Mouse (Mus musculus): ENCODE results near the gene Hoxc10.

Gene Hoxc10

GRCm38 (mm10) chr15:102992206-102992605 is 25.6 kb downstream of the Hoxc10 start:
- no peak for DNase-seq

- no peak for DNase-seq
Measured at GRCm38 (mm10) chr15:102992863-102993262, 26.3 kb downstream of the Hoxc10 start.

GRCm38 (mm10) chr15:102996548-102996947 is 30.0 kb downstream of the Hoxc10 start:
- no peak for DNase-seq

- DNase-seq = no peak
Measured at GRCm38 (mm10) chr15:102997431-102997830, 30.8 kb downstream of the Hoxc10 start.

DNA sequence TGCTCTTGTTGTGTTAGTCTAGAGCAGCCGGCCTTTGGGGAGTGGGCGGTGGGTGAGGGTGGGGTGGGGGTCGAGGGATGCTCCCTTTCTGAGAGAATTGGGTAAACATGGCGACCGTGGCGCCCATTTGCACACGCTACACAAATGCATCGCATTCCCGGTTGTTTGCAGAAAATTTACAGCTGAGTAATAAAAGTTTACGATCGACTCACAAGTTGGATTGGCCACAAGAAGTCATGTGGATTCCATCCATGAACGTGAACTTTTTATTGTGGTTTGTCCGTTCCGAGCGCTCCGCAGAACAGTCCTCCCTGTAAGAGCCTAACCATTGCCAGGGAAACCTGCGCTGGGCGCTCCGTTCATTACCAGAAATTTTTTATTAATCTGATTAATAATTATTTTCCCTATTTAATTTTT is 31.4 kb downstream of the Hoxc10 start, which contains the start of gene Hoxc6:
Gene Hoxc6 (plus strand): TSS at position 319 of the 417 bp plus-strand sequence.
- no peak for DNase-seq

DNA sequence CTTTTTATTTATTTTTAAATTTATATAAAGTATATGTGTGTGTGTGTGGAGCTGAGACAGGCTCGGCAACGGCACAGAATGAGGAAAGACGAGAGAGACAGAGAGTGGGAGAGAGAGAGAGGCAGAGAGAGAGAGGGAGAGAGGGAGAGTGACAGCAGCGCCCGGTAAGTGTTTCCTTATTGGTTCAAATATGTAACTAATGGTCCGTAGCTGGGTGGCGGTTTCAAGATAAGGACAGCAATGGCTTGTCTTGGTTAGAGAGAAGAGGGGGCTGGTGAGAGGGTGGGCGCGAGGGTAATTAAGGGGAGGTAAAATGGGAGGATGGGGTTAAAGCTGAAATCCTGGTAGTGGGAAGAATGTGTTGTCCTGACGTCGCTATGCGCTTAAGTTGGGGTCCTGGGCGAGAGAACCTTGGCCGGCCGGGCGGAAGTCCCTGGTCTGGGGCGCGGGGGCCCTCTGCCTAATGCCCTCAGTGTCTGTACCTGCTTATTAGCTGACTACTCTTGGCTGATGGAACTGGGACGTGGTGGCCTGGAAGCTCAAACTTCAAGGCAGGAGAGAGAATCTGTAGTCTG is 32.1 kb downstream of the Hoxc10 start:
- no peak for DNase-seq

GRCm38 (mm10) chr15:102999183-102999831 is 32.7 kb downstream of the Hoxc10 start:
- DNase-seq = peak; percentile 38

- DNase-seq = no peak
Measured at GRCm38 (mm10) chr15:102999955-103000354, 33.4 kb downstream of the Hoxc10 start.

GRCm38 (mm10) chr15:103000501-103000901 is 33.9 kb downstream of the Hoxc10 start:
- DNase-seq = no peak

DNA sequence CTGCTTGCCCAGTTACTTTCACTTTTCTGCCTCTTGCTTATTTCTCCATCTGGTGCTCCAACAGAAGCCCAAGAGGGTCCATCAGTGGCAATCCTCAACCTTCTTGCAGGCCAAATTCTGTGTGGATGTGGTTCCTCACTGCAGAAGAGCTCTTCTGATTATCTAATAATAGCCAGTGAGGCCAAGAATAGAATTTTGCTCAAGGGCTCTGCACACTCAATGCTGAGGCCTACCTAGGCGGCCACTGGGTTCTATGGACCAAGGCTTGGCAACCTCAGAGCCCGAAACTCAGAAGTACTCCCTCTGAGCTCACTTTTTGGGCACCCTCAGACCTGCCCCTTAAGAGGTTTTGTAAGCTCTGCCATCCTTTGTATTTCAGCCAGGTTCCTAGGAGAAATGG is 34.8 kb downstream of the Hoxc10 start:
- DNase-seq = no peak

DNA sequence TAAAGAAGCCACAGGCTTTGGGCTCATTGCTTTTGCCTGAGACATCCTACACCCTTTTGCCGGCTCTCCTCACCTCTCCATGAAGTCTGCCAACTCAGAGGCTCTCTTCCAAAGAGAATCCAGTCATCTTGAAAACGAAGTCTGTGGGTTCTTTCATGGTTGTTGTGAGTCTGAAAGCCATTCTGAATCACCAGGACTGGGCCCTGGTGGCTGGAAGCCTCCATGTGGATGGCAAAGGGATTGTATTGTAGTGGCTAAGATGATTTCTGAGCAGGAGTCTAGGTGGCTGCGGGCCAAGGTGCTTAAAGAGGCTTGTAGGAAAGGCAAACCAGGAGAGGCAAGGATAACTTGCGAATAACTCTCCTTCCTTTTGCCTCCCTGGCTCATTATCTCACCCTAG is 35.6 kb downstream of the Hoxc10 start:
- no peak for DNase-seq

- DNase-seq = no peak
Measured at GRCm38 (mm10) chr15:103002821-103003448, 36.3 kb downstream of the Hoxc10 start.

DNA sequence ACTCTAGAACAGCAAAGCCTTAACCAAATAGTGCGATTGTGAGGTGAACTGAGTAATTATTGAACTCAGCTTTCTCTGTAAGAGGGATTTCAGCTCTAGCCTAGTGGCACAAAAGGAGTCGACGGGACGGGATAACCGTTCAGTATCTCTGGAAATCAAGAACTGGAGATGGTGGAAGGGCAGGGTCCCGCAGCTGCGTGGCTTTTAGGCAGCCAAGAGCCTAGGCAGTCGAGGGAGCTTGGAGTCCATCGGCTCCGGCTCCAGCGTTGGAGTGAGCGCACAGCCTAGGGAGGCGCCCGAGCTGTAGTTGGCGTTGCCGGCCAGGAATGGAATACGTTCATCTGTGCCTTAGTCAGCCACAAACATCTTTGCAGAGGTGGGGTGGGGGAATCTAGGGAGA is 38.7 kb downstream of the Hoxc10 start:
- no peak for DNase-seq

- DNase-seq = no peak
Measured at GRCm38 (mm10) chr15:103005797-103006196, 39.2 kb downstream of the Hoxc10 start.

GRCm38 (mm10) chr15:103006326-103006725 is 39.7 kb downstream of the Hoxc10 start:
- no peak for DNase-seq

DNA sequence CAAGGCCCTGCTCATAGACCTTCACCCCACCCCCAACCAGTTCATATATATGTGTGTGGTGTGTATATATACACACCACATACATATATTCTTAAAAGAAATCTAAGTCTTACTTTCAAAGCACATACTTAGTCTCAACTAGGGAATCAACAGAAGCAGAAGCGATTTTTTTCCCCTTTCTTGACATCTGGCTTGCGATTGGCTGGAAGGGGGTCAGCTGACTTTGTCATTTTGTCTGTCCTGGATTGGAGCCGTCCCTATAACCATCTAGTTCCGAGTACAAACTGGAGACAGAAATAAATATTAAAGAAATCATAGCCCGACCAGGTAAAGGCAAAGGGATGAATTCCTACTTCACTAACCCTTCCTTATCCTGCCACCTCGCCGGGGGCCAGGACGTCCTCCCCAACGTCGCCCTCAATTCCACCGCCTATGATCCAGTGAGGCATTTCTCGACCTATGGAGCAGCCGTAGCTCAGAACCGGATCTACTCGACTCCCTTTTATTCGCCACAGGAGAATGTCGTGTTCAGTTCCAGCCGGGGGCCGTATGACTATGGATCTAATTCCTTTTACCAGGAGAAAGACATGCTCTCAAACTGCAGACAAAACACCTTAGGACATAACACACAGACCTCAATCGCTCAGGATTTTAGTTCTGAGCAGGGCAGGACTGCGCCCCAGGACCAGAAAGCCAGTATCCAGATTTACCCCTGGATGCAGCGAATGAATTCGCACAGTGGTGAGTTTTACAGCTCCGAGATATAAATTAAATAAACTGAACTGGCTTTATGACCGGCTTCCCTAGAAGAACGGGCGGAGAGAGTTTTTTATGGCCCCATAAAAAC is 42.9 kb downstream of the Hoxc10 start:
- DNase-seq = no peak

GRCm38 (mm10) chr15:103010112-103010846 is 43.7 kb downstream of the Hoxc10 start:
- DNase-seq = no peak

DNA sequence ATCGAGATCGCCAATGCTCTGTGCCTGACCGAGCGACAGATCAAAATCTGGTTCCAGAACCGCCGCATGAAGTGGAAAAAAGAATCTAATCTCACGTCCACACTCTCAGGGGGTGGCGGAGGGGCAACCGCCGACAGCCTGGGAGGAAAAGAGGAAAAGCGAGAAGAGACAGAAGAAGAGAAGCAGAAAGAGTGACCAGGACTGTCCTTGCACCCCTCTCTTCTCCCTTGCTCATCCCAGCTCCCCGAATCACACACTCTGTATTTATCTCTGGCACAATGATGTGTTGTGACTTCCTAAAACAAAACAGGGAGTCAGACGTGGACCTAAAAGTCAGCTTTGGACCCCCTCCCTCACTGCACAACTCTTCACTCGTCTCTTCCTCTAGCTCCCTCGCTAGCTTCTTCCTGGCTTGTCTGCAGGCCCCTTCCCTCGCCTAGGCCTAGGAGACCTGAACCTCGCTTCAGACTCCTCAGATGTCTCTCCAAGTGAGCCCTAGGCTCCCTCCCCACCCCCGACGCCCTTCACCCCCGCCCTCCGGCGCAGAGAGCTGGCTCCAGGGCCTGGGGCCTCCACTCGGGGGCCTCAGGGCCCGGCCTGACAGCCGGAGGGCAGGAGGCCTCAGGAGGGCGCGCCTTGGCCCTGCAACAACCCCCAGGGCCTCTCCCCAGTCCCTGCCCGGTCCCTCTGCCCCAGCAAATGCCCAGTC is 44.4 kb downstream of the Hoxc10 start:
- DNase-seq = no peak

DNA sequence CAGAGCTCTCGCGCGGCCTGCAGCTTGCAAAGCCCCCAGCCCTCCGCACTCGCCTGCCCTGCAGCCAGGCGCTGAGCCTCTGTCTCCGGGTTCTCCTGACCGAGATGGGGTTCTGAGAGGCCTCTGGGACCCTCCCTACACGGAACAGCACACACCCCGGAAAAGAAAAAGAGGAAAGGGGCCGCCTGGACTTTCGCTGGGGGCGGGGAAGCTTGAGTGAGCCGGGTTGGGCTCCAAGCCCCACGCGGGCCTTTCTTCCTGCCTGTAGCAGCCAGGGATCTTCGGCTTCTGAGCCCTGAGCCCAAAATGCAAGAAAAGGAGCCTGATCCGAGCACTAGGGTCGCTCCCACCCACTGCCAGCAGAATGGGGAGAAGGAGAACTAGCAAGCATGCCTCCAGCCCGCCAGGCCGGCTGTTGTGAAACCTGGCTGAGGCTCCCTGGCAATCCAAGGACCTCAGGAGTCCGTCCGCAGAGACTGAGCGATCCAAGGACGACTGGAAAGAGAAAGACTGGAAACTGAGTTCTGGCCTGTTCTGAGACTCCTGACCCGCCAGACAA is 45.4 kb downstream of the Hoxc10 start:
- DNase-seq = no peak

DNA sequence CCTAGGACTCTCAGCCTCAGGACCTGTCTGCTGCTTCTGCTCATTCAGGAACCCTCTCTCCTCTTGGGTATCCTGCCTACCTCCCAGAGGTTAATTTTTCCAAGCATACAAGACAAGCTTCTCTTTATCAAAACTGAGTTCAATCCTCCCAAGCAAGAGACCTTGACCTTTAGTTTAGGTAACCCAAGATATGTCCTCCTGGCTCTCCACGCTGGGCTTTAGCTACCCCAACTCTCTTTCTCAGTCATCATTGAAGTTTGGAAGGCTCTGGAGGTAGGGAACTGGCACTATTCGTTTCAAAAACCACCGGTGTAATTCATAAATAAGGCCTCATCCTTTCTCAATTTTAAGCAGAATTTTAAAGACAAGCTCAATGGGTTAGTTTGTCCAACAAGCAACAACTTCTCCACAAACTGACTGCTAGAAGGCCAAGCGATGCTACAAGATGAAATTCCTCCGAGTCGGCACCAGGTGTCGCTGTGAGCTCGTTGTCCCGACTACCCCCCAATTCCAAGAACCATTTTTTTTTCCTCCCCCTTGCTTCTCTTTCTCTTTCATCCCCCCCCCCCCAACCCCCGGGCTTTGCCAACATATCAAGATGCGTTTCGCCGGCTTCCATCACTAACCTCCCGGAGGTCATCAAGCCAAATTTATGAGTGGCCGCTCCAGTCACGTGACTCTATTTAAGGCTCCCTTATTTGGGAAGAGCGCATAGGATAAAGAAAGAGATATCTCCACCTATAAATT is 46.8 kb downstream of the Hoxc10 start:
- peak; percentile 41 for DNase-seq

Data from lung, postnatal 14 days (tissue).